Mouse (Mus musculus) stomach, embryonic 15.5 days (tissue): Measurements from ENCODE around the gene Pik3r5. TPM values are rescaled to one million over a fixed set of nuclear protein-coding genes. Genes with fewer than 3 reads are reported as not detected.

Source experiments
- ATAC-seq: fragments of 200-750 bp; cut with Nextera tagmentation; 2 replicates; pipeline ENCODE4 v1.8.0; 2017; ENCODE audit warnings: low read depth, moderate number of reproducible peaks, moderate TSS enrichment; ENCODE audit not compliant: insufficient read depth, low FRiP score
- H3K27ac ChIP-seq: fragments of 300-500 bp; sonication (generic); 2 replicates; pipeline ENCODE4 v1.5.1; 2015; ENCODE audit warnings: mild to moderate bottlenecking, inconsistent platforms
- H3K27me3 ChIP-seq: fragments of 300-500 bp; sonication (generic); replicated peaks from 2 replicates; pipeline ENCODE4 v1.6.1; 2015; ENCODE audit warnings: inconsistent platforms
- H3K36me3 ChIP-seq: fragments of 300-500 bp; sonication (generic); 2 replicates; pipeline ENCODE4 v1.6.1; 2015; ENCODE audit warnings: inconsistent platforms
- H3K4me1 ChIP-seq: fragments of 300-500 bp; sonication (generic); 2 replicates; pipeline ENCODE4 v1.6.1; 2015; ENCODE audit warnings: inconsistent platforms
- H3K4me2 ChIP-seq: fragments of 300-500 bp; sonication (generic); 2 replicates; pipeline ENCODE4 v1.6.1; 2015; ENCODE audit warnings: mild to moderate bottlenecking, inconsistent platforms
- H3K4me3 ChIP-seq: fragments of 300-500 bp; sonication (generic); replicated peaks from 2 replicates; pipeline ENCODE4 v1.5.1; 2015; ENCODE audit warnings: inconsistent platforms
- H3K9ac ChIP-seq: fragments of 300-500 bp; sonication (generic); 2 replicates; pipeline ENCODE4 v1.6.1; 2015; ENCODE audit warnings: inconsistent platforms
- H3K9me3 ChIP-seq: fragments of 300-500 bp; sonication (generic); 2 replicates; pipeline ENCODE4 v1.6.1; 2016; ENCODE audit warnings: inconsistent platforms
- WGBS: fragments of 180-500 bp; shearing (Covaris S2); methylation state at CpG from one replicate; pipeline ENCODE4 v1.1.7; 2015; 5-methylcytosine and 5-hydroxymethylcytosine counted together
- polyA plus RNA-seq: library from polyadenylated mRNA; unstranded; fragments of >200 nt; fragmentation: Nextera tagmentation; extraction: Ambion mirVana; gene quantifications from 2 replicates; pipeline ENCODE4 v1.2.1, GENCODE M21; 2015

Gene Pik3r5
- polyA plus RNA-seq, 1 experiment from 2014 or later, result 0.54 TPM

DNA sequence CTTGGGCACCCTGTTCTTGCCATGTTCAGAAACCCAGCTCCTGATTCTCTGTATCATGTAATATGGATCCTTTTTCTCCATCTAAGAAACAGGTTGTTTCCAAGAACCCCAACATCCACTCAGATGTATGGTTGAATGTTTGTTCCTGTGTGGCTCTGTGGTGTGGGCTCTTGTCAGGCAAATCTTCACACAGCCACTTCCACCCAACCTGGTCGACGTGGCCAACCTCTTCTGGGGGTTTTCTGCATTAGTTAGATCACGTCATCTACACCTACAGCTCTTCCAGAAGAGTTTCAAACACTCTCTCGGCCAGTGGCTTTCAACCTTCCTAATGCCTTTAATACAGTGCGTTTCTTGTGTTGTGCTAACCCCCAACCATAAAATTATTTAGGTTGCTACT is 4.5 kb downstream of the Pik3r5 start:
- WGBS, result 75% methylated on average over 5 of the region's 5 CpGs
- H3K9ac ChIP-seq, result no peak overlapping the region
- ATAC-seq, result no peak

DNA sequence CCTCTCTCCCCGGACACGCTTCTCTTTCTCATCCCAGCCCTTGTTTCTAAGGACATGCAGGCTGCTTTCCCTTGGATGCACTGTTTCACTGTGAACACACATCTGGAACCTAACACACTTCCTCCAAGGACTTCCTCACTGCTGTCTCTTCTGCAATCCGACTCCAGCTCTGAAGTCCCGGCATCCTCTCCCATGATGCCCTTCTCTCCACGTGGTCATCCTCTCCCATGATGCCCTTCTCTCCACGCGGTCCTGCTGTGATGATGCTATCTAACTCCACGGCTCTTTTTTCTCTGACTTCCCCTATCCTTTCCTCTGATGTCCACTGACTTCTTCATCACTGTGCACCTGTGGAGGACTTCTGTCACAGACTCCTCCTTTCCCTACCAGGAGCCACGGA is 8.2 kb downstream of the Pik3r5 start:
- H3K27me3 ChIP-seq, result no peaks in the 10 kb centered on the region
- no peak overlapping the region for H3K9ac ChIP-seq
- no peak overlapping the region for H3K4me3 ChIP-seq
- no peaks in the 10 kb centered on the region for H3K36me3 ChIP-seq
- 74% methylated on average over 9 of the region's 9 CpGs for WGBS
- ATAC-seq, result no peak
- H3K4me2 ChIP-seq, result no peak overlapping the region
- H3K27ac ChIP-seq, result no peak overlapping the region
- H3K4me1 ChIP-seq, result no peaks in the 10 kb centered on the region
- no peaks in the 10 kb centered on the region for H3K9me3 ChIP-seq

More for the DNA sequence above, 4.5 kb downstream of the Pik3r5 start:
- Histone ChIP-seq H3K27ac (no peak overlapping the region), H3K36me3 (no peaks in the 10 kb centered on the region), H3K4me1 (peaks cover 8% of the 10 kb centered on the region; the same call in 1 of the 2 replicates), H3K9me3 (no peaks in the 10 kb centered on the region), H3K27me3 (no peaks in the 10 kb centered on the region), H3K4me2 (no peak overlapping the region), H3K4me3 (no peak overlapping the region)

DNA sequence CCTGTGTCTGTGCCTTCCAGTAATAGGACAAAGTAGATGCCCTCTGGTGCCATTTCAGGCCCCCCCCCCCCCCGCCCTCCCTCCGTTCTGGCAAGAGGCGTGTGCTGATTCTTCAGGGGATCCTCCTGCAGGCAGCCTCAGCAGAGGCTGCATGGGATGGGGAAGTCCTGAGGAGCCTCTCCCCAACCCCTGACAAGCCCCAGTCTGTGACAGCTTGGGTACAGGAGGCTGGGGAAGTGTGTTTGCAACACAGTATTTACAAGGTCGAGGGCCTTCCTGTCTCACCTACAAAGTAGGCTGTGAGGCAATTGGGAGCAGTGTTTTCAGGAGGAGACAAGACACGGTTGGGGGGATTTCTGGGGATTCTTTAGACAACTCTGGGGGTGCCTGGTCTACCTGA is 9.0 kb downstream of the Pik3r5 start:
- Histone ChIP-seq H3K27ac (no peak overlapping the region), H3K9me3 (no peaks in the 10 kb centered on the region), H3K36me3 (no peaks in the 10 kb centered on the region), H3K4me1 (no peaks in the 10 kb centered on the region), H3K4me2 (no peak overlapping the region), H3K4me3 (no peak overlapping the region), H3K27me3 (no peaks in the 10 kb centered on the region), H3K9ac (no peak overlapping the region)
- ATAC-seq, result no peak
- WGBS, result 39% methylated on average over 5 of the region's 5 CpGs

DNA sequence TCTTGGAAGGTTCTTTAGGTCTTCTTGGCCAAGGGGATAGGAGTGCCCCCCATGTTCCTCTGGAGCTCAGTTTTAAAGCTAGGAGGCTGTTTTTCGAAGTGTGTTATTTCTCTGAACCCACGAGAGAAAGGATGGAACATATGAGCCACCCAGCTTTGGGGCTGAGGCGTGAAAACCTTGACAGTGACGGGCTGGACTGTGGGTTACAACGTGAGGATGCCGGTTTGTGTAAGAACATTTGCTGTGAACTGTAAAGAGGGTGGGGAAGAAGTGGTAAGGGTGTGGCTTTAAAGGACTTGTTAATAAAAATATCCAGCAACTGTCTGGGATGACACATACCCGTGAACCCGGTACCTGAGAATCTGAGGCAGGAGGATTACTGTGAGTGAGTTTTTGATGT is 10.4 kb downstream of the Pik3r5 start:
- Histone ChIP-seq H3K27ac (no peak overlapping the region), H3K4me2 (no peak overlapping the region), H3K36me3 (no peaks in the 10 kb centered on the region), H3K27me3 (no peaks in the 10 kb centered on the region), H3K9me3 (no peaks in the 10 kb centered on the region), H3K4me3 (no peak overlapping the region), H3K9ac (no peak overlapping the region), H3K4me1 (no peaks in the 10 kb centered on the region)
- WGBS, result 78% methylated on average over 8 of the region's 8 CpGs
- no peak for ATAC-seq

DNA sequence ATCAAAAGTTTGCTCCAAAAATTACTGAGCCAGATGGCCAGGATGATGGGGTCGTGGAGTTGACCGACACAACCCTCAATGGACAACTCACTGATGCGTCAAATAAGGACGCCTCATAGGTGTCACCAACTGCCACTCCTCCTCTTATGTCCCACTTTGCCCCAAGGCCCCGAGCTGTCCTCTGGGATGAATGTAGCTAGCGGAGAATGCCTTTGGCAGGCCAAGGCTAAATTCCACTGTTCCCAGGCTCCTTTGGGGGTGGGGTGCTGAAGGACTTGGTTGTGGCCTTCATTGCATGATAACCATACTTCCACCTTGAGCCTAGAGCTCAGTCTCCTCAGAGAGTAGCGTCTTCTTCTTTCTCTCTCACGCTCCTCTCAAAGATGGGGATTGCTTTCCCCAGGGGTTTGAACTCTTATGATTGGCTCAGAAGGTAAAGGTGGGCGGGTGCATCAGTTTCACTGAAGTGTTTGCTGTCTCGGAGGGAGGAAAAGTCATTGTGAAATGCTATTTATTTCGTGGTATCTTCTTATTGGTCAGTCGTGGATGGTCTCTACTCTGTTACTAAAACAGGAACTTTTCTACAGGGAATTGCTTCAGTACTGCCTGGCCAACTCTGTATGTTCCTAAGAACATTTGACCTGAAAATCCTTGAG is 11.2 kb downstream of the Pik3r5 start:
- no peak overlapping the region for H3K27ac ChIP-seq
- 72% methylated on average over 12 of the region's 12 CpGs for WGBS
- H3K4me3 ChIP-seq, result no peak overlapping the region
- no peaks in the 10 kb centered on the region for H3K9me3 ChIP-seq
- no peaks in the 10 kb centered on the region for H3K27me3 ChIP-seq
- no peaks in the 10 kb centered on the region for H3K4me1 ChIP-seq
- no peak overlapping the region for H3K4me2 ChIP-seq
- H3K9ac ChIP-seq, result no peak overlapping the region
- ATAC-seq, result no peak
- H3K36me3 ChIP-seq, result no peaks in the 10 kb centered on the region

DNA sequence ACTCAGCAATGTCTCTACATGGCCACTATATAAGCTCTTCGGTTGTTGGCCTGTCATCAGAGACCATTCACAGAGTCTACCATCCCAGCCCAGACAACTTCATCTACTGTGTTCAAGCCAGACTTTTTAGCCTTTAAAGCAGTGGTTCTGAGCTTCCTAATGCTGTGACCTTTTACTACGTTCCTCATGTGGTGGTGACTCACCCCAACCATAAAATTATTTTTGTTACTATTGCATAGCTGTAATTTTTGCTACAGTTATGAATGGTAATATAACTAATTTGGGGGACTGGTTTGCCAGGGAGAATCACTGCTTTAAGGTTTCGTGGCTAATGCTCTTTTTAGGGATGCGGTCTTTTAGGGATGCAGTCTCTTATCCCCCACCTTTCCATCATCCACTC is 14.0 kb downstream of the Pik3r5 start:
- 87% methylated on average over 4 of the region's 4 CpGs for WGBS
- no peak for ATAC-seq
- H3K36me3 ChIP-seq, result no peaks in the 10 kb centered on the region

DNA sequence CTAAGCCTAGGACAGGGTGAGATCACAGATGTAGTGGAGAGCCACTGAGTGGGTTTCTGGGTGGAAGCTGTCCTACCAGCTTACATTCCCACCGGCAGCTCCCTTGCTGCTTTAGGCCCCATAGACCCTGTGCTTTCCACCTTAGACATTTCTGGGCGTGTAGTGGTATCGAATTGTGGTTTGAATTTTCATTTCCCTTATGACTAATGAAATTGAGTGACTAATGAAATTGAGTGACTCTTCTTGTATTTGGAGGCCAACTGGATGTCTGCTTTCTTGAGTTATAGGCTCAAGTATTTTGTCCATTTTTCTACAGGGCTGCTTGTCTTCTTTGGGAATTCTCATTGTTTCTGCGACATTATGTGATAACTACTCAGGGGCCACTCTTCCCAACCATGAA is 14.6 kb downstream of the Pik3r5 start:
- Histone ChIP-seq H3K27ac (no peak overlapping the region), H3K9ac (no peak overlapping the region), H3K4me3 (no peak overlapping the region), H3K4me1 (no peaks in the 10 kb centered on the region), H3K36me3 (no peaks in the 10 kb centered on the region), H3K4me2 (no peak overlapping the region), H3K9me3 (no peaks in the 10 kb centered on the region), H3K27me3 (no peaks in the 10 kb centered on the region)
- 93% methylated on average over 4 of the region's 4 CpGs for WGBS
- no peak for ATAC-seq

More for the DNA sequence above, 14.0 kb downstream of the Pik3r5 start:
- Histone ChIP-seq H3K9ac (no peak overlapping the region), H3K4me1 (no peaks in the 10 kb centered on the region), H3K4me3 (no peak overlapping the region), H3K9me3 (no peaks in the 10 kb centered on the region), H3K4me2 (no peak overlapping the region), H3K27me3 (no peaks in the 10 kb centered on the region), H3K27ac (no peak overlapping the region)

DNA sequence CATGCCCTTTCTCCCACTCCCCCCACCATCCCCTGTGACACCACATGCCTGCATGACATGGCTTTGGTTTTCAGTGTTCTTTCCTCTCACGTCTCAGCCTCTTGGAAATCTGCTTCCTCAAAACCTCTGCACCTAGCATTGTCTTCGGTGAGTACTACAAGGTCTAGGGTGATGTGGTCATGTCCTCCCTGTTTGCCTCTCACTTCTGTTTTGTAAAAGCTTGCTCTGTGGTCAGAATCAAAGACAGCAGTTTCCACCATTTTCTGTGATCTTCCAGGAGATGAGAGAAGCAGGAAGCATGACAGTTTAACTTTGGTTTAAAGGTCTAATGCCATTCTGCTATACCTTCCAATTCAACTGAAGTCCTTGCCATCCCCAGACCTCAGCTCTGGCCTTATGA is 15.3 kb downstream of the Pik3r5 start:
- no peaks in the 10 kb centered on the region for H3K9me3 ChIP-seq
- H3K9ac ChIP-seq, result no peak overlapping the region
- 79% methylated on average over 2 of the region's 2 CpGs for WGBS
- ATAC-seq, result no peak
- H3K4me1 ChIP-seq, result no peaks in the 10 kb centered on the region
- H3K4me2 ChIP-seq, result no peak overlapping the region
- no peaks in the 10 kb centered on the region for H3K27me3 ChIP-seq
- H3K27ac ChIP-seq, result no peak overlapping the region
- no peak overlapping the region for H3K4me3 ChIP-seq
- no peaks in the 10 kb centered on the region for H3K36me3 ChIP-seq

DNA sequence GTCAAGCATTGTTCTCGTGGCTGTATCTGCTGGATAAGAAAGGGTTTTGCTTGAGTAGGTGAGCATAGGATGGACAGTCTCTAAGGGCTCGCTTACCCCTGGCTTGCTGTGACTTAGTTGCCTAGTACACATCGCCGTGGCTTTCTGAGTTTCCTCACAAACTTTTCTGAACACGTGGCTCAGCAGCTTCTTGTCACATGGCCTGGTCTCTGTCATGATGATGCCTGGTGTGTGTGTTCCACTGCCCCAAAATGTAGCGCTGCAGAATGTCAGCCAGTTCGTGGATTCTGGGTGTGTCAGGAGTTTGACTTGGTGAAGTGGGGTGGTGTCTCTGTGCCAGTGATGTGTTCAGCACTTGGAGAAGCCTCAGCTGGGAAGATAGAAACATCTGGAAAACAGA is 16.4 kb downstream of the Pik3r5 start:
- 79% methylated on average over 7 of the region's 7 CpGs for WGBS
- no peak overlapping the region for H3K9ac ChIP-seq
- no peaks in the 10 kb centered on the region for H3K9me3 ChIP-seq
- no peak overlapping the region for H3K4me2 ChIP-seq
- H3K27me3 ChIP-seq, result no peaks in the 10 kb centered on the region
- no peaks in the 10 kb centered on the region for H3K36me3 ChIP-seq
- no peak overlapping the region for H3K27ac ChIP-seq
- no peak overlapping the region for H3K4me3 ChIP-seq
- no peaks in the 10 kb centered on the region for H3K4me1 ChIP-seq
- ATAC-seq, result no peak

DNA sequence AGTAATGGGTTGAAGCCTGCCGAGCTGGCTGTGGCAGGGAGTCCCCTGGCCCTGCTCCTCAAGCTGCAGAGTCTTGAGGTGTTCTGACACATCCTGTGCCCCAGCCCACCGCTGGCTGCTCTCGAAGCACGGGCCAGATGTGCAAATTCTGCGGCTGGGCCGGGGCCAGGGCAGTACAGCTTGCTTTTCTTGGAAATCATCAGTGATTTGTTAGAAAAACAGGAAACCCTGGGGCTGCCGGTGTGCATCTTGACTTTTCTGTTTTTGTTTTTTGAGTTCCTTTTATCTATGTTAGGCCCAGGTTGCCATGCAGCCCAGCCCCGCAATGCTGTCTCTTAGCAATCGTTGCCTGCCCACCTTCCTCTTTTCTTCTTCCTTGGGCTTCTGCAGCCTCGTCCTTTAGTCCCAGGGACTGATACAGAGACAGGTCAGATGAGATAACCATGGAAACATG is 19.4 kb downstream of the Pik3r5 start:
- Histone ChIP-seq H3K4me1 (no peaks in the 10 kb centered on the region), H3K27ac (no peak overlapping the region), H3K4me3 (no peak overlapping the region), H3K36me3 (no peaks in the 10 kb centered on the region), H3K9me3 (no peaks in the 10 kb centered on the region), H3K27me3 (no peaks in the 10 kb centered on the region), H3K9ac (no peak overlapping the region), H3K4me2 (no peak overlapping the region)
- 36% methylated on average over 10 of the region's 10 CpGs for WGBS
- ATAC-seq, result no peak

DNA sequence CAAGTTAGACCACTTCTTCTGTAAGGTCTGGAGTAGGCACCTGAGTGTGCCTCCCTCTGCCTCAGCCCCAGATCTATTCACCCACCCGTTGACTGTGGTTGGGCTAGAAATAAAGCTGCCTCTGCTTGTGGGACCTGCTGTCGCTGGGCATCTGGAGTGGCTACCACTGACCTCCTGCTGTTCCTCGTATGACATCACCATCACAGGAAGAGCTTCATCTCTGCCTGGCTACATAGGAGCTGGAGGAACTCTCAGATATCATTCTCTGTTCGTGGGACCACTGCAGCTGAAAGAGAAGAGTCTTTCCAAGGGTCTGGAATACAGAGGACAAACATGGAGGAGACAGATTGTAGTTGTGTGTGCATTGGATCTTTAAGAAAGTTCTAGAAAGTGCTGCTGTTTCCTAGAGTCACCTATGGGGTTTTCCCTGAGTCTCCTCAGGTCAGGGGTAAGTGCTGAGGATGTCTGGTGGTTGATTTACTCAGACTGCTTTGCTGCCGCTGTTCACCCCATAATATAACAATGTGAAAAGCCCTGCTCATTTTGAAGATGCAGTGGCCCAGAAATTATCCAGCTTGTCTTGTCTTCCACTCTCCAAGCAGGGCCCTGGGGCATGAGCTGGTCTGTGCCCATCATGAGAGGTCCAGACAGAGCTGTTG is 20.0 kb downstream of the Pik3r5 start:
- Histone ChIP-seq H3K4me1 (no peaks in the 10 kb centered on the region), H3K36me3 (no peaks in the 10 kb centered on the region), H3K27me3 (no peaks in the 10 kb centered on the region), H3K27ac (no peak overlapping the region), H3K4me3 (no peak overlapping the region), H3K4me2 (no peak overlapping the region), H3K9ac (no peak overlapping the region), H3K9me3 (no peaks in the 10 kb centered on the region)
- no peak for ATAC-seq
- WGBS, result 63% methylated on average over 5 of the region's 5 CpGs

DNA sequence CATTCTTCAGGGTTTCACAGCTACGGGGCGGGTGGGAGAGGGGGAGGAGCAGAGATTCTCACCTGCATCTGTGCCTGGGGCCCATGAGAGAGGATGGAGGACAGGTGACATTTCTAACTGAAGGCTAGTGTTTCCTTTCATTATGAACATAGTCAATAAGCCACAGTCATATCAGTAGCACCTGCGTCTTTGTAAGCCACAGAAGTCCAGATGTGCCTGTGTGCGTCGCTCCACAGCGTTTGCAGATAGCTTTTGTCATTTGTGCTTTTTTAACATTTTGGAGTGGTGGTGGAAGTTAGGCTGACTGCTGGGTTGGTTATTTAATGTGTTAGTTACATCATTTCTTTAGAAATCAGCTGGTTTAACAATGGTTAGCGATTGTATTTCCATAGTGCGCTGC is 20.8 kb downstream of the Pik3r5 start:
- no peaks in the 10 kb centered on the region for H3K9me3 ChIP-seq
- no peaks in the 10 kb centered on the region for H3K4me1 ChIP-seq
- no peak overlapping the region for H3K27ac ChIP-seq
- H3K36me3 ChIP-seq, result no peaks in the 10 kb centered on the region
- no peaks in the 10 kb centered on the region for H3K27me3 ChIP-seq
- no peak overlapping the region for H3K4me3 ChIP-seq
- no peak overlapping the region for H3K9ac ChIP-seq
- no peak overlapping the region for H3K4me2 ChIP-seq
- ATAC-seq, result no peak
- WGBS, result 84% methylated on average over 8 of the region's 8 CpGs
